Comparison of ENCODE assay signal across 20 mouse cellular contexts in the genomic region with DNA sequence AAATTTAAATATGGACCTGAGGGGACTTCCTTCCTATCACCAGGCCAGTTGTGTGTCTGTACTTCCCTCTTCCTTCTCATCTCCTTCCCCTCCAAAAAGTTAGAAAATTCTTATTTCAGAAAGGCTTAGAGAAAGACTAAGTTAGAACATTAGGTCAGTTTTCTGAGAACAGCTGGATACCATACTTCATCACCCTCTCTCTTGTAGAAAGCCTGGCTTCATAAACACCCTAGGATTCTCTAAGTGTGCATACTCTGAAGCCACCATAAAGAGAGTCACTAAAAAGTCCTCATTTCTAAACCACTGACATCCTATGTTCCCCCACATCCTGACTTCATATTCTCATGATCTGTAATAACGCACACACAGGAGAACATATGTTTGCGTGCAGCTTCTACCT.
"Had no signal": no experiment of that assay in that cellular context is flagged by ENCODE, and none has a peak within 500 bp of the region (broad histone marks: within the 10 kb centered on the region; RNA-seq: fewer than 3 reads in every experiment).

No protein-coding gene starts in this region.

- H3K4me1 ChIP-seq: limb, embryonic 15.5 days; liver, embryonic 13.5 days; liver, embryonic 15.5 days; lung, embryonic 15.5 days; midbrain, embryonic 10.5 days; midbrain, embryonic 12.5 days; neural tube, embryonic 13.5 days; neural tube, embryonic 15.5 days had no signal

- H3K27me3 ChIP-seq: limb, embryonic 15.5 days; liver, embryonic 13.5 days; liver, embryonic 15.5 days; lung, embryonic 15.5 days; midbrain, embryonic 12.5 days; neural tube, embryonic 13.5 days; neural tube, embryonic 15.5 days had no signal

- DNase-seq: liver, embryonic 13.5 days; midbrain, embryonic 14.5 days; retina, postnatal 1 day; right cerebral cortex, adult 18-20 months; right cerebral cortex, postnatal 25 days; right cerebral cortex, postnatal 4 days; spleen, adult 18-20 months; thymus, adult 18-20 months; thymus, postnatal 14 days; thymus, postnatal 36 days had no signal

- H3K4me2 ChIP-seq: limb, embryonic 15.5 days; liver, embryonic 11.5 days; liver, embryonic 13.5 days; liver, embryonic 15.5 days; lung, embryonic 15.5 days; midbrain, embryonic 12.5 days; neural tube, embryonic 13.5 days; neural tube, embryonic 15.5 days had no signal

- H3K27ac ChIP-seq: limb, embryonic 15.5 days; liver, embryonic 13.5 days; liver, embryonic 15.5 days; lung, embryonic 15.5 days; midbrain, embryonic 10.5 days; midbrain, embryonic 12.5 days; neural tube, embryonic 13.5 days; neural tube, embryonic 15.5 days had no signal

- H3K36me3 ChIP-seq: limb, embryonic 15.5 days; liver, embryonic 13.5 days; liver, embryonic 15.5 days; lung, embryonic 15.5 days; midbrain, embryonic 10.5 days; midbrain, embryonic 12.5 days; neural tube, embryonic 13.5 days; neural tube, embryonic 15.5 days had no signal

- H3K9me3 ChIP-seq: limb, embryonic 15.5 days; liver, embryonic 13.5 days; liver, embryonic 15.5 days; lung, embryonic 15.5 days; midbrain, embryonic 10.5 days; midbrain, embryonic 12.5 days; neural tube, embryonic 13.5 days; neural tube, embryonic 15.5 days had no signal

- ATAC-seq: midbrain, embryonic 16.5 days had no signal

- H3K4me3 ChIP-seq: limb, embryonic 15.5 days; liver, embryonic 13.5 days; liver, embryonic 15.5 days; lung, embryonic 15.5 days; midbrain, embryonic 10.5 days; midbrain, embryonic 12.5 days; myocyte; neural tube, embryonic 13.5 days; neural tube, embryonic 15.5 days had no signal

- H3K9ac ChIP-seq: limb, embryonic 15.5 days; liver, embryonic 13.5 days; liver, embryonic 15.5 days; lung, embryonic 15.5 days; midbrain, embryonic 12.5 days; neural tube, embryonic 13.5 days; neural tube, embryonic 15.5 days had no signal
